Mouse (Mus musculus): ENCODE measurements around the gene Ntrk2. TPM values are rescaled to one million over a fixed set of nuclear protein-coding genes. Genes with fewer than 3 reads are reported as not detected.

Ntrk2 gene
- total and polyA plus RNA-seq, 2 experiments from 2014 or later, result 160 to 233 TPM

DNA sequence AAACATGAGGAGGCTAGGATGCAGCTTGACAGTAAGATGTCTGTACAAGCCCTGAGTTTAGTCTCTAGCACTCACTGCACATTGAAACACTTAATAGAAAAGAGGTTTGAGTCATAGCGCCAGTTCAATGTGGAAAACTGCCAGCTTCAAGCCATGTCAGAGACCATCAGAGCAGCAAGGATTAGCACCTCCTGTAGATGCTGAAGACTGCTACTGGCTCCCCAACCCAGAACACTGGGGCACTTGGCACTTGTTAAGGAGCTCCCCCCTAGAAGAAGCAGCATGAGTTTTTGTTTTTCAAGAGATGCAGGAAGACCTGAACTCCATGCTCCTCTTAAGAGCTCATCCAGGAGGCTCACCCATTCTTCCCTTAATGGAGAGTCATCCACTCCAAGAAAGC is 251.5 kb downstream of the Ntrk2 start:
- H3K4me2 ChIP-seq (ENCODE audit: low read depth, low read length), result no peak overlapping the region
- no peak for TF ChIP-seq CTCF (IDR thresholded peaks at IDR 0.05; ENCODE audit: low read depth)
- no peaks in the 10 kb centered on the region for H3K9me3 ChIP-seq (ENCODE audit: low read length)
- H3K9ac ChIP-seq (replicated peaks; ENCODE audit: low read length), result no peak overlapping the region
- H3K36me3 ChIP-seq (ENCODE audit: insufficient read depth, low read length), result no peaks in the 10 kb centered on the region; the same call in 1 of the 2 replicates
- no peaks in the 10 kb centered on the region for H3K4me1 ChIP-seq (ENCODE audit: insufficient read depth, low read length)
- ATAC-seq, result no peak
- no peak for DNase-seq (ENCODE audit: low spot score)
- H3K4me3 ChIP-seq (ENCODE audit: low read length), result no peak overlapping the region
- H3K27ac ChIP-seq, result no peak overlapping the region
- no peaks in the 10 kb centered on the region for H3K27me3 ChIP-seq (ENCODE audit: insufficient read depth, low read length)
- 59% methylated on average over 1 of the region's 1 CpGs for WGBS

DNA sequence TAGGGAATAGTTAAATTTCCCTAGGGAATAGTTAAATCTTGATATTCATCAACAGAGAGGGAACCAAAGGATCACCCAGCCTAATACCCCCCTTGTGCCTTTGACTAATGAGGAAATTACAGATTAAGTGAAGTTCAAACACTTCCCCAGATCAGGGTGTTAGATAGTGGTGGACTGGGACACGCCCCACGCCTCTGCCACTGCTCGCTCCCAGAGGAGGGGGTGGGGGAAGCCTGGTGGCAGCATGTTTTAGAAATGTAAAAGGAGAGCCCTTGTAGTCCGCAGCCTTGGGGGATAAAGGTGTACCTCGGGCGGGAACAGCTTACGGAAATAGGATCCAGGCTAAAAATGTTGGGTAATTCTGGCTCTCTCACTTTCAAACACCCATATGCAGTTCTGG is 252.7 kb downstream of the Ntrk2 start:
- no peaks in the 10 kb centered on the region for H3K27me3 ChIP-seq (ENCODE audit: insufficient read depth, low read length)
- no peaks in the 10 kb centered on the region; the same call in 1 of the 2 replicates for H3K36me3 ChIP-seq (ENCODE audit: insufficient read depth, low read length)
- DNase-seq (ENCODE audit: low spot score), result no peak
- no peaks in the 10 kb centered on the region for H3K9me3 ChIP-seq (ENCODE audit: low read length)
- H3K4me2 ChIP-seq (ENCODE audit: low read depth, low read length), result no peak overlapping the region
- ATAC-seq, result no peak
- no peaks in the 10 kb centered on the region for H3K4me1 ChIP-seq (ENCODE audit: insufficient read depth, low read length)
- 51% methylated on average over 7 of the region's 7 CpGs for WGBS
- H3K27ac ChIP-seq, result no peak overlapping the region
- H3K9ac ChIP-seq (replicated peaks; ENCODE audit: low read length), result no peak overlapping the region
- H3K4me3 ChIP-seq (ENCODE audit: low read length), result no peak overlapping the region
- TF ChIP-seq CTCF (IDR thresholded peaks at IDR 0.05; ENCODE audit: low read depth), result no peak

- Histone ChIP-seq H3K4me2 (ENCODE audit: low read depth, low read length) (no peak overlapping the region), H3K9me3 (ENCODE audit: low read length) (no peaks in the 10 kb centered on the region), H3K4me3 (ENCODE audit: low read length) (no peak overlapping the region), H3K36me3 (ENCODE audit: insufficient read depth, low read length) (no peaks in the 10 kb centered on the region), H3K27ac (no peak overlapping the region), H3K4me1 (ENCODE audit: insufficient read depth, low read length) (no peaks in the 10 kb centered on the region), H3K9ac (replicated peaks; ENCODE audit: low read length) (no peak overlapping the region), H3K27me3 (ENCODE audit: insufficient read depth, low read length) (no peaks in the 10 kb centered on the region)
- DNase-seq (ENCODE audit: low spot score) (no peak), ATAC-seq (0 out of 2 replicates have a peak, but pooled peaks have one; percentile 38)
- 81% methylated on average over 3 of the region's 3 CpGs for WGBS
- no peak for TF ChIP-seq CTCF (IDR thresholded peaks at IDR 0.05; ENCODE audit: low read depth)
These were observed 259.3 kb downstream of the Ntrk2 start for GRCm38 (mm10) chr13:59065677-59066076.

DNA sequence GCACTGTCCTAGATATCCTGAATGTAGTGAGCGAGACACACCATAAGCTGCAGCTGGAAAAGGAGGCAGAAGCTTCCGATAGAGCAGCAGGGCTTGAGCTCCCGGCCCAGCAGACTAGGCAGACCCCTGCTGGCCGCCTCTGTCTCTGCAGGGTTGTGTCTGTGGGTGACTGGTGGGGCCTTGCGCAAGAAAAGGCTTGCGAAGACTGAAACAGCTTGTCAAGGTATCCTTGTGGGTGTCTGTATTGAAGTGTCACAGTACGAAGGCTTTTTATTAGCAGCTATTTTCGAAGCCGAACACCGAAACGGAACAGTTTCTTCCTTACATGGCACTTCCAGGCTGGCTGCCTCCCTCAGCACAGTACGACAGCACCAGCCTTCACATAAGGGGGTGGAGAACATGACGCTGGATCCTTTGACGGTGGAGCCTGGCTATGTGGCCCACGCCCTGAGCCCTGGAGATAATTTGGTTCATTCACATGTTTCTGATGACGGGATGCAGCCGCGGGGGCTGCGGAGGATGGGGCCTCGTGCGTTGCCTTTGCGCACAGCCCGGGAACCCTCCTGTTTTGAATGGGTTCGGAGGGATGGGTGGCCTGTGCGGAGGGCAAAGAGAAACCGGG is 267.4 kb downstream of the Ntrk2 start:
- Histone ChIP-seq H3K4me2 (ENCODE audit: low read depth, low read length) (no peak overlapping the region), H3K4me3 (ENCODE audit: low read length) (no peak overlapping the region), H3K27ac (peak overlapping the region; percentile 45; the same call in 1 of the 2 replicates), H3K9ac (replicated peaks; ENCODE audit: low read length) (no peak overlapping the region), H3K27me3 (ENCODE audit: insufficient read depth, low read length) (no peaks in the 10 kb centered on the region), H3K9me3 (ENCODE audit: low read length) (no peaks in the 10 kb centered on the region), H3K4me1 (ENCODE audit: insufficient read depth, low read length) (no peaks in the 10 kb centered on the region), H3K36me3 (ENCODE audit: insufficient read depth, low read length) (no peaks in the 10 kb centered on the region)
- ATAC-seq (peak; percentile 91), DNase-seq (ENCODE audit: low spot score) (peak; percentile 92)
- TF ChIP-seq CTCF (IDR thresholded peaks at IDR 0.05; ENCODE audit: low read depth), result peak; percentile 95
- WGBS, result 21% methylated on average over 26 of the region's 26 CpGs

- ATAC-seq, result no peak
- Histone ChIP-seq H3K27ac (no peak overlapping the region), H3K9me3 (ENCODE audit: low read length) (no peaks in the 10 kb centered on the region), H3K27me3 (ENCODE audit: insufficient read depth, low read length) (no peaks in the 10 kb centered on the region), H3K4me2 (ENCODE audit: low read depth, low read length) (no peak overlapping the region), H3K4me3 (ENCODE audit: low read length) (no peak overlapping the region), H3K4me1 (ENCODE audit: insufficient read depth, low read length) (peaks cover 4% of the 10 kb centered on the region; the same call in 1 of the 2 replicates), H3K36me3 (ENCODE audit: insufficient read depth, low read length) (no peaks in the 10 kb centered on the region), H3K9ac (replicated peaks; ENCODE audit: low read length) (no peak overlapping the region)
- DNase-seq (ENCODE audit: low spot score), result no peak
- TF ChIP-seq CTCF (IDR thresholded peaks at IDR 0.05; ENCODE audit: low read depth), result no peak
- 53% methylated on average over 4 of the region's 4 CpGs for WGBS
These were observed 270.1 kb downstream of the Ntrk2 start for GRCm38 (mm10) chr13:59076489-59076888.

DNA sequence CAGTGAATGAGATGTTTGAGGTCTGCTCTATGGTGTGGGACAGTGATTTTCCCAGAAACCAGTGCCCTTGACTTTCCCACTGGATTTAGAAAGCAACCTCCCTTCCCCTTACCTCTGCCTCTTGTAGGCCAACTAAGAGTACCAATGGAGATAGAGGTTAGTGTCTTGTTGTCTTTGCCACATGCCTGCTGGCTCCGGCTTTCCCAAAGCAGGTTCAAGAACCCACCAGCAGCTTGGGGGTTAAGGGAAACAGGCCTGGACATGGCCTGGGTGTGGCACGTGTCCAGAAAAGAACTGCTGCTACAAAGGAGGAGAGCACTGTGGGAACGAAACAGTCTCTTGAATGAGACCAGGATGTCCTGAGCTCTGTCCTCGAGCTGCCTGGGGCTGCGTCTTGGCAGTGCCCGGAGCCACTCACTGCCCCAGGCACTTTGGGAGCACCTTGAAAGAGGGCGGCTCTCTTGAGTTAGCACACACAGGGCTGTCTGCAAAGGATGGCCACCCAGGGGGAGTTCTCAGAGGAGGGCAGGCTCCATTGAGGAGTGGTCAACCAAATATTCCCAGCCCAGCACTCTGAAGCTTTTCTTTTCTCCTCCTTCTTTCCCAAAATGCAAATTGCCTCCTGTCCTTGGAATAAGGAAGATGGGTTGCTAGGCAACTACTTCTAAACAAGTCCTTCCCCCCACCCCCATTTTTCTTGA is 273.5 kb downstream of the Ntrk2 start:
- H3K4me2 ChIP-seq (ENCODE audit: low read depth, low read length), result no peak overlapping the region
- no peaks in the 10 kb centered on the region for H3K27me3 ChIP-seq (ENCODE audit: insufficient read depth, low read length)
- H3K9ac ChIP-seq (replicated peaks; ENCODE audit: low read length), result no peak overlapping the region
- H3K36me3 ChIP-seq (ENCODE audit: insufficient read depth, low read length), result no peaks in the 10 kb centered on the region
- H3K9me3 ChIP-seq (ENCODE audit: low read length), result no peaks in the 10 kb centered on the region
- H3K27ac ChIP-seq, result peak overlapping the region; percentile 45; the same call in 1 of the 2 replicates
- WGBS, result 21% methylated on average over 7 of the region's 7 CpGs
- peak; percentile 73 for ATAC-seq
- TF ChIP-seq CTCF (IDR thresholded peaks at IDR 0.05; ENCODE audit: low read depth), result no peak
- peaks cover 4% of the 10 kb centered on the region; the same call in 1 of the 2 replicates for H3K4me1 ChIP-seq (ENCODE audit: insufficient read depth, low read length)
- H3K4me3 ChIP-seq (ENCODE audit: low read length), result no peak overlapping the region
- peak; percentile 60 for DNase-seq (ENCODE audit: low spot score)

DNA sequence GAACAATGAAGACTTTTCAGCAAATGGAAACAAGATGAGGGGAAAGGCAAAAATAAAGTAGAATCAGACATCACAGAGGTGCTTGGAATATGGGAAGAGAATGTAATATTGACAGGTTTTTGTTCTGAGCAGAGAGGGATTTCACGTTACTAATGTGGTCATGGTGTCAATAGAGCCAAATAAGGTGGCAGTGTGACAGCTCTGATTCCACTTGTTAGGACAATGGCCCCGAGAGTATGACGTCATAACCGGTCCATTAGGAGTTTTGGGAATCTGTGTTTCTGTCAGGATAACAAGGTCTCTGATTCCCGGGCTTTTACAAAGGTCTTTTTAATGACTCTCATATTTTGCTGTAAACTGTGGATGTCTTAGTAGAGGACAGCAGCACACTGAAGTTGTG is 274.1 kb downstream of the Ntrk2 start:
- Histone ChIP-seq H3K4me1 (ENCODE audit: insufficient read depth, low read length) (peaks cover 4% of the 10 kb centered on the region; the same call in 1 of the 2 replicates), H3K4me2 (ENCODE audit: low read depth, low read length) (no peak overlapping the region), H3K4me3 (ENCODE audit: low read length) (no peak overlapping the region), H3K27ac (0 out of 2 replicates have a peak overlapping the region, but pooled peaks have one; percentile 45), H3K9ac (replicated peaks; ENCODE audit: low read length) (no peak overlapping the region), H3K36me3 (ENCODE audit: insufficient read depth, low read length) (no peaks in the 10 kb centered on the region), H3K9me3 (ENCODE audit: low read length) (no peaks in the 10 kb centered on the region), H3K27me3 (ENCODE audit: insufficient read depth, low read length) (no peaks in the 10 kb centered on the region)
- DNase-seq (ENCODE audit: low spot score) (peak; percentile 33), ATAC-seq (no peak)
- WGBS, result 36% methylated on average over 5 of the region's 5 CpGs
- TF ChIP-seq CTCF (IDR thresholded peaks at IDR 0.05; ENCODE audit: low read depth), result no peak
